Mouse (Mus musculus) limb, embryonic 15.5 days (tissue): ENCODE results near the gene Triml2. TPM values are rescaled to one million over a fixed set of nuclear protein-coding genes. Genes with fewer than 3 reads are reported as not detected.

Experiments used
- ATAC-seq: fragments of 200-750 bp; cut with Nextera tagmentation; 2 replicates; pipeline ENCODE4 v1.8.0; 2017; ENCODE audit warnings: low read depth, moderate TSS enrichment; ENCODE audit not compliant: insufficient number of reproducible peaks, low FRiP score, low TSS enrichment
- H3K27ac ChIP-seq: fragments of 300-500 bp; sonication (generic); 2 replicates; pipeline ENCODE4 v1.5.1; 2015; ENCODE audit warnings: moderate library complexity, mild to moderate bottlenecking, inconsistent platforms
- H3K27me3 ChIP-seq: fragments of 300-500 bp; sonication (generic); 2 replicates; pipeline ENCODE4 v1.6.1; 2015; ENCODE audit warnings: inconsistent platforms
- H3K36me3 ChIP-seq: fragments of 300-500 bp; sonication (generic); 2 replicates; pipeline ENCODE4 v1.6.1; 2015; ENCODE audit warnings: inconsistent platforms
- H3K4me1 ChIP-seq: fragments of 300-500 bp; sonication (generic); 2 replicates; pipeline ENCODE4 v1.6.1; 2015; ENCODE audit warnings: inconsistent platforms
- H3K4me2 ChIP-seq: fragments of 300-500 bp; sonication (generic); 2 replicates; pipeline ENCODE4 v1.6.1; 2015; ENCODE audit warnings: mild to moderate bottlenecking, inconsistent platforms
- H3K4me3 ChIP-seq: fragments of 300-500 bp; sonication (generic); 2 replicates; pipeline ENCODE4 v1.5.1; 2015; ENCODE audit warnings: mild to moderate bottlenecking, inconsistent platforms
- H3K9ac ChIP-seq: fragments of 300-500 bp; sonication (generic); 2 replicates; pipeline ENCODE4 v1.6.1; 2015; ENCODE audit warnings: inconsistent platforms
- H3K9me3 ChIP-seq: fragments of 300-500 bp; sonication (generic); 2 replicates; pipeline ENCODE4 v1.6.1; 2016; ENCODE audit warnings: inconsistent platforms
- WGBS: fragments of 180-500 bp; shearing (Covaris S2); methylation state at CpG from one replicate; pipeline ENCODE4 v1.1.7; 2015; 5-methylcytosine and 5-hydroxymethylcytosine counted together
- polyA plus RNA-seq: library from polyadenylated mRNA; unstranded; fragments of >200 nt; fragmentation: Nextera tagmentation; extraction: Ambion mirVana; gene quantifications from 2 replicates; pipeline ENCODE4 v1.2.1, GENCODE M21; 2015

Gene Triml2
- polyA plus RNA-seq: not detected in 2 replicates

DNA sequence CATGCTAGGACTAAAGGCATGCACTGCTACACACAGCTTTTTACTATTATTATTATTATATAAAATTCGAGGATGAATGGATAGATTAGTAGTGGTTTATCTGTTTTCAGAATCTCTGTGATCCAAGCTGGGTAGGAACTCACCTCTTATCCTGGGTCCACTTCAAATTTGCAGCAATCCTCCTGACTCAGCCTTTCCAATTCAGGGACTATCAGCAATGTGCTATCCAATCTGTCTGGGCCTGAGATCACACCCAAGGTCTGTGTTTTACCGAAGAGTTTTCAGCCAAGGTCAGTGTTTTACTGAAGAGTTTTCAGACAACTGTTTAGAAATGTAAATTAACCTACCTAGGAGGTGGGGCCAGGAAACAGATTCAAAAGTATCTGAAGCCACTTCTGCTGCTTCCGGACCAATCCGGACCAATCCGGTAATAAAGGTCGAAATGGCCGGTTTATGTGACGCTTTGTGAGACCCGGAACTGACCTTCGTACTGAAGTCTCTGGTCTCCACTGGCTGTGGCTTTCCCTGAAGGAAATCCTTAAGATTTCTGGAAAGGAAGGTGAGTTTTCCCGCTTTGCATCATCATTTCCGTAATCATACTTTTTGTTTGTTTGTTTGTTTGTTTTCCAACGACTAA is at the start of gene Triml2:
Gene Triml2 (plus strand): TSS at position 488 of the 637 bp plus-strand sequence.
- Histone ChIP-seq H3K36me3 (no peaks in the 10 kb centered on the region), H3K4me2 (no peak within 1 kb of the TSS), H3K9me3 (no peaks in the 10 kb centered on the region), H3K9ac (no peak within 1 kb of the TSS), H3K27me3 (no peaks in the 10 kb centered on the region), H3K27ac (no peak within 1 kb of the TSS), H3K4me1 (no peaks in the 10 kb centered on the region), H3K4me3 (no peak within 1 kb of the TSS)
- ATAC-seq: no peak
- 95% methylated on average over 13 of the region's 13 CpGs for WGBS

DNA sequence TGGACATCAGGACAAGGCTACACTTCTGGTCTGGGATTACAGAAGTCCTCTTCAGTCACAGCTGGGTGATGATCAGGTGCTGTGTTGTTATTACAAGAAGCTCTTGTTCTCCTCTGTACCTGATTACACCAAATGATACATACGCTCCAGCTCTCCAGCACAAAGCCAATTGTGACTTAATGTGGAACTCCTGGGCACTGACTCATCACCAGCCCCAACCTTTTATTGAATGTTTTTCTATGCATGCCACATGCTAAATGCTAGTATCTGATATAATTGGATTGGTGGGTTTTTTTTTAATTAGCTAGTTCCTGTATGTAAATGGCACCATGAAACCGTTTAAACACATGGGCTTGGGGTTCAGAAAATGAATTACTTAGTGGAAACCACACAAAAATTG is 39.0 kb upstream of the Triml2 start, which contains the start of gene Triml1:
Gene Triml1 (minus strand): TSS at position 101 of the 400 bp plus-strand sequence.
- Histone ChIP-seq H3K4me1 (no peaks in the 10 kb centered on the region), H3K27ac (no peak within 1 kb of the TSS), H3K36me3 (no peaks in the 10 kb centered on the region), H3K27me3 (no peaks in the 10 kb centered on the region), H3K9me3 (no peaks in the 10 kb centered on the region), H3K4me3 (no peak within 1 kb of the TSS), H3K4me2 (no peak within 1 kb of the TSS), H3K9ac (no peak within 1 kb of the TSS)
- WGBS: 88% methylated on average over 2 of the region's 2 CpGs
- no peak for ATAC-seq

DNA sequence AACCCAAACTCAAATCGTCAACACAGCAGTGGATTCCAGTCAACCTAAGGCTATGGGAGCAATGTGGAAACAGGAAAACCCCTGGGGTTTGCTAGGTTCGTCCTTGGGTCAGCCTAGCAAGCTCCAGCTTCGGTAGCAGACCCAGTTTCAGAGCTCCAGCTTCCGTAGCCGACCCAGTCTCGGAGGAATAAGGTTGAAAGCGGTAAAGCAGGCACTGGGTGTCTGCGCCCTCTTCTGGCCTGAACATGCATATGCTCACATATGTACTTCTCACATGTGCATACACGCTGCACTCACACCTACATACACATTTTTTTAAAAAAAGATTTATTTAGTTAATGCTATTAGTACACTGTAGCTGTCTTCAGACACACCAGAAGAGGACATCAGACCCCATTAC is 31.0 kb upstream of the Triml2 start:
- Histone ChIP-seq H3K4me2 (no peak overlapping the region), H3K36me3 (no peaks in the 10 kb centered on the region), H3K9me3 (no peaks in the 10 kb centered on the region), H3K27ac (no peak overlapping the region), H3K27me3 (no peaks in the 10 kb centered on the region), H3K4me3 (no peak overlapping the region), H3K4me1 (no peaks in the 10 kb centered on the region), H3K9ac (no peak overlapping the region)
- ATAC-seq: no peak
- WGBS: 88% methylated on average over 9 of the region's 9 CpGs

DNA sequence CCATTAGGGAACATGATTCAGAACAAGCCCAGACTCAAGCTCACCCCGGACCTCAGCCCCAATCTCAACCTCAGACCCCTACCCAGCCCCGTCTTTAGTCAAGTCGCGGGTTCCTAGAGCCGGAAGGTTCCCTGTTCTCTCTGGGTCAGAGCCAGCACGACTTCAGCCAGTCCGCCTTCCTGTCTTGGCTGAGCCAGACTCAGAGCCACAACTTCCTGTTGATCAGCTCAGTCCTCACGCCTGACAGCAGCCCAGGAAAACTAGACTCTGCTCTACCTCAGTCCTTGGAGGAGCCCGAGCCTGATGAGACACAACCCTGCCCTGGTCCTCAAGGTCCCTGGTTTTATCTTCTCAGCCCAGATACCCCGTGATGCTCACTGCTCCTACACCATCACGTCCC is 17.1 kb upstream of the Triml2 start:
- Histone ChIP-seq H3K4me1 (no peaks in the 10 kb centered on the region), H3K27me3 (no peaks in the 10 kb centered on the region), H3K4me3 (no peak overlapping the region), H3K4me2 (no peak overlapping the region), H3K9me3 (no peaks in the 10 kb centered on the region), H3K27ac (no peak overlapping the region), H3K9ac (no peak overlapping the region), H3K36me3 (no peaks in the 10 kb centered on the region)
- ATAC-seq: no peak
- 77% methylated on average over 11 of the region's 11 CpGs for WGBS

DNA sequence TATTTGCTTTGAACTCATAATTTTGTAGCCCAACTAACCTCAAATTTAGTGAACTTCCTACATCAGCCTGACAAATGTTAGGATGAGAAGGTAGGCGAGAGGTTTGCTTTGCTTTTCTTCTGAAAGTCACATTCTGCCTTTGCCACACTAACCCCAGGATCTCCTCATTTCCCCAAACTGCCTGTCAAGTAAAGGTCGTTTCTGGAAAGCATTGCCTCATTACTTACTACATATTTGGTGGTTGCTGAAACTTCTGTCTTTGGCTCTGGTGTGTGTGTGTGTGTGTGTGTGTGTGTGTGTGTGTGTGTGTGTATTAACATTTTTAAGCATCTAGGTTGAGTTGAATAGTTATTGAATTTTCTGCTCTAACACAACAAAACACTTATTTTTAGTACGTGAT is 15.9 kb upstream of the Triml2 start:
- no peak overlapping the region for H3K4me2 ChIP-seq
- no peak for ATAC-seq
- 67% methylated on average over 3 of the region's 3 CpGs for WGBS

DNA sequence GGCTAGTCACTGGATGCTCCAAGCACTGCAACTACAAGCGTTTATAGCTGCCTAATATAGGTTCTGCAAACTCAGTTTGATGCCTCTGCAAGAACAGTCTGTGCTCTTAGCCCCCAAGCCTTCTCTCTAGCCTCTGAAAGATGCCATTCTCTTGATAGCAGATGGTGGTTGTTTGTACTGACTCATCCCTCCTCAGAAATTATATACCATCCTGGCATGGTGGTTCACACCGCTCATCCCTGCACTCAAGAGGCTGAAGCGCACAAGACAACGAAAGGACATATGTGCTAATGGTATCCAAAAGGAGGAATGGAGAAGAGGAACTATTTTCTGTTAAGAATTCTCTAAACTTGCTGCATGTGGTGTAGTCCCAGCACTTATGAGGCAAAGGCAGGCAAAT is 12.3 kb upstream of the Triml2 start:
- no peaks in the 10 kb centered on the region for H3K36me3 ChIP-seq
- H3K27ac ChIP-seq: no peak overlapping the region
- H3K9ac ChIP-seq: no peak overlapping the region
- no peaks in the 10 kb centered on the region for H3K4me1 ChIP-seq
- no peaks in the 10 kb centered on the region for H3K27me3 ChIP-seq
- ATAC-seq: no peak
- H3K4me2 ChIP-seq: no peak overlapping the region
- no peaks in the 10 kb centered on the region for H3K9me3 ChIP-seq
- no peak overlapping the region for H3K4me3 ChIP-seq
- WGBS: 90% methylated on average over 4 of the region's 4 CpGs

More for the DNA sequence above, 15.9 kb upstream of the Triml2 start:
- Histone ChIP-seq H3K9me3 (no peaks in the 10 kb centered on the region), H3K4me1 (no peaks in the 10 kb centered on the region), H3K9ac (no peak overlapping the region), H3K27me3 (no peaks in the 10 kb centered on the region), H3K36me3 (no peaks in the 10 kb centered on the region), H3K4me3 (no peak overlapping the region), H3K27ac (no peak overlapping the region)

DNA sequence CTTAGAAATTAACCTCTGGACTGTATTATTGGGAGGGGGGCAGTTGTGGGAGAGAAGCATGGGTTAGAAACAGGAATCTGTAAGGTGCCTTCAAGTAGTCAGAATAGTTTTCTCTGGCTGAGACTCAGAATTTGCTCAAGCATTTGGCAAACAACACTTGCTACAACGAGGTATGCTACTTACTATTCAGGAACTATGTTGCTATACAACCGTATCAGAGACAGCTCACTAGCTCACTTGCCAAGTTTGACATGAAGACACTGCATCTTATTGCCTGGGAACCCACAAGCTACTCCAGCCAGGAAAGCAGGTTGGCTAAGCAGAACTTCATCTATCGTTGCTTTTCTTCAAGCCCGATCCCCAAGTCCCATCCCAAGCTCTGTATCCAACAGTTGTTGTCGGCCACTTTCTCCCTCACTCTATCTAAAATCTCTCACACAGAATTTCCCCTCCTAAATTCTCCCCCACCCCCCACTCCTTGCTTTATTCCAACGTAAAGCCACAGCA is 11.0 kb upstream of the Triml2 start:
- Histone ChIP-seq H3K4me3 (no peak overlapping the region), H3K4me1 (no peaks in the 10 kb centered on the region), H3K9me3 (no peaks in the 10 kb centered on the region), H3K9ac (no peak overlapping the region), H3K4me2 (no peak overlapping the region), H3K27me3 (no peaks in the 10 kb centered on the region), H3K27ac (no peak overlapping the region), H3K36me3 (no peaks in the 10 kb centered on the region)
- 78% methylated on average over 6 of the region's 6 CpGs for WGBS
- no peak for ATAC-seq

DNA sequence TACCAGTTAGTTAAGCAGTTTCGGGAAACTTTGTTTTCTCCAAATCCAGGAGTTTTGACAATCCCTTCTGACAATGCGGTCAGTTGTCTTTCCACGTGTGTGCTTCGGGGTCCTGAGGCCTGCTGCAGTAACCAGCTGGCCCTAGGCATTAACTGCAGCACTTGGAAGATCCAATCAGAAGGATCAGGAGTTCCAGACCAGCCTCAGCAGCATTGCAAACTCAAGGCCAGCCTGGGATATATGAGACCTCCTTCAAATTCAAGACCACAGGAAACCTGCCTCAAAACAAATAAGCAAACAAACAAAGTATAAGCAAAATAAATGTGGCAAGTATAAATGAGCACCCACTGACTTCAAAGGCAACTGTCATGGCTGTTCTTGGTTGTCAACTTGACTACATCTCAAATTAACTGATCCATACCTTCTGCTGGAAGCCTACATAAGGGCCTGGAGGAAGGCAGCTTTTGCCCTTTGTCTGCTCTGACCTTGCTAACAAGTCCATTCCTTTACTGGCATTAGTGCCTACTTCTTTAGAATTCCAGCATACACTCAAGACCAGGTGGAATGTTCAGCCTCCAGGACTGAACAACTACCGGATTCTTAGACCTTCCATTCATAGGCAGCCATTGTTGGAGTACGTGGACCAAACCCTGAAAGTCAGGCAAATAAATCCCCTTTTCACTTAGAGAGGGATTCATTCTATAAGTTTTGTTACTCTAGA is 3.4 kb upstream of the Triml2 start:
- Histone ChIP-seq H3K27me3 (no peaks in the 10 kb centered on the region), H3K9me3 (no peaks in the 10 kb centered on the region), H3K4me1 (no peaks in the 10 kb centered on the region), H3K36me3 (no peaks in the 10 kb centered on the region), H3K4me2 (no peak overlapping the region), H3K4me3 (no peak overlapping the region), H3K27ac (no peak overlapping the region), H3K9ac (no peak overlapping the region)
- 90% methylated on average over 6 of the region's 6 CpGs for WGBS
- no peak for ATAC-seq

DNA sequence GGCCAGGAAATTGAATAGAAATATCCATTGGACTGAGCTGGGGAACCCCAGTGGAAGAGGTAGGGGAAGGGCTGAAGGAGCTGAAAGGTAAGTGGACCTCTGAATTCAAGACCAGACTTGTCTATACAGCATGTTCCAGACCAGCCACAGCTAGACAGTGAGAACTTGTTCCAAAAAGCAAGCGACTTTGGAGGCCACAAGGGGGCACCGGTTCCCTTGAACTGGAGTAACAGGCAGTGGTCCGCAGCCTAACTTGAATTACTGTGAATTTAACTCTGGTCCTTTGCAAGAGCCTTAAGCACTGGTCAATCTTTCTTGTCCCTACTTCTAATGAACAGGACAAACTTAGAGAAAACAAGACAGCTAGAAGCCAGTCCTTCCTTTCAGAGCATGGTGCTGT is 2.1 kb upstream of the Triml2 start:
- H3K4me1 ChIP-seq: no peaks in the 10 kb centered on the region
- no peaks in the 10 kb centered on the region for H3K9me3 ChIP-seq
- no peak for ATAC-seq
- no peaks in the 10 kb centered on the region for H3K27me3 ChIP-seq
- H3K36me3 ChIP-seq: no peaks in the 10 kb centered on the region
- no peak overlapping the region for H3K4me3 ChIP-seq
- no peak overlapping the region for H3K27ac ChIP-seq
- no peak overlapping the region for H3K9ac ChIP-seq
- WGBS: 46% methylated on average over 3 of the region's 3 CpGs
- H3K4me2 ChIP-seq: no peak overlapping the region

DNA sequence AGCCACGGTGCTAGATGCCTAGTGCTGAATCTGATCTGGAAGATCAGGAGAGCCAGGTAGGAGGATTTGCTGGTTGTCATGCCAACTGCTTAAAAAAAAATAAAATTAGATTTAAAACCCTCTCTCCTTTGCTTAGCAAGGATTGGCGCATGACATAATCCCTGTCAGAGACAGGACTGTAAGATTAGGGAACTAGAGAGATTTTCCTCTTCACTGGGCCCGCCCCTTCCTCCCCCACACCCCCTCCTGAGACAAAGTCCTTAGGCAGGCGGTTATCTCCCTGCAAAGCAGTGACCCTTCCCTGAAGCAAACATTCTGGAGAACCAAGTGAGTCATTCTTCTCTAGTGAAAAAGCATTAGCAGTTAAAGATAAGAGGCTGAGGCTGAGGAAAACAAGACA is 1.2 kb upstream of the Triml2 start:
- Histone ChIP-seq H3K4me1 (no peaks in the 10 kb centered on the region), H3K9ac (no peak overlapping the region), H3K36me3 (no peaks in the 10 kb centered on the region), H3K4me3 (no peak overlapping the region), H3K4me2 (no peak overlapping the region), H3K27me3 (no peaks in the 10 kb centered on the region), H3K9me3 (no peaks in the 10 kb centered on the region), H3K27ac (no peak overlapping the region)
- 74% methylated on average over 4 of the region's 4 CpGs for WGBS
- no peak for ATAC-seq

DNA sequence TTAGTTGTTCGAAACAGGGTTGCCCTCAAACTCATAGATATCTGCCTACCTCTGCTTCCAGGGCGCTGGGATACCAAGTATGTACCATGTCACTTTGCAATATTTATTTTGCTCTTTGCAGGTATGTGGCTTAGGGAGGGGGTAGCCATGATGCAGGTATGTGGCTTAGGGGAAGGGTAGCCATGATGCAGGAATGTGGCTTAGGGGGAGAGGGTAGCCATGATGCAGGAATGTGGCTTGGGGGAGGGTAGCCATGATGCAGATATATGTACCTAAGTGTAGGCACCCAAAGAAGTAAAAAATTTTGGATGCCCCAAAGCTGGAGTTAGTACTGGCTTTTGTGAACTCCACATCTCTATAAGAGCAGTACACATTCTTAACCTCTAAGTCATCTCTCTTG is 1.9 kb downstream of the Triml2 start:
- no peak overlapping the region for H3K4me3 ChIP-seq
- H3K9ac ChIP-seq: no peak overlapping the region
- ATAC-seq: no peak
- H3K36me3 ChIP-seq: no peaks in the 10 kb centered on the region
- H3K4me1 ChIP-seq: no peaks in the 10 kb centered on the region
- WGBS: 86% methylated on average over 2 of the region's 2 CpGs
- no peaks in the 10 kb centered on the region for H3K9me3 ChIP-seq
- H3K27me3 ChIP-seq: no peaks in the 10 kb centered on the region
- H3K27ac ChIP-seq: no peak overlapping the region
- H3K4me2 ChIP-seq: no peak overlapping the region

DNA sequence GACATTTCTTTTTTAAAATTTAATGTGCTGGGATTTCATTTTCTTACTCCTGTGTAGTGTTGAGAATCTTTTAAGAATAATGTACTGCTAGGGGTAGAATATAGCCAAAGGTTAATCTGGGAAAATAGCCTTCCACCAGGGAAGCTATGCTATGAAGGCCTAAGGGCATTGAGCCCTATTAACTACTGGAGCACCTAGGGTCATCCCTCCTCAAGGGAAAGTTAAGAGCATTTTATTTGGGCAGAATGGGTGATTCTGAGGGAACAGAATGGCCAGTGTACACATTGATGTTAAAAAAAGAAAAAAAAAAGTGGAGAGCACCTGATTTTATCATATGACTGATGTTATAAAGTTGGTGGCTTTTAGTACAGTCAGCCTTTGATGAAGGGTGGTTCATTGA is 35.2 kb downstream of the Triml2 start:
- no peak for ATAC-seq
- Histone ChIP-seq H3K36me3 (no peaks in the 10 kb centered on the region), H3K9ac (no peak overlapping the region), H3K27ac (no peak overlapping the region), H3K27me3 (no peaks in the 10 kb centered on the region), H3K9me3 (no peaks in the 10 kb centered on the region), H3K4me3 (no peak overlapping the region), H3K4me2 (no peak overlapping the region), H3K4me1 (no peaks in the 10 kb centered on the region)
